Mouse (Mus musculus): ENCODE results near the gene Bag6.

DNA sequence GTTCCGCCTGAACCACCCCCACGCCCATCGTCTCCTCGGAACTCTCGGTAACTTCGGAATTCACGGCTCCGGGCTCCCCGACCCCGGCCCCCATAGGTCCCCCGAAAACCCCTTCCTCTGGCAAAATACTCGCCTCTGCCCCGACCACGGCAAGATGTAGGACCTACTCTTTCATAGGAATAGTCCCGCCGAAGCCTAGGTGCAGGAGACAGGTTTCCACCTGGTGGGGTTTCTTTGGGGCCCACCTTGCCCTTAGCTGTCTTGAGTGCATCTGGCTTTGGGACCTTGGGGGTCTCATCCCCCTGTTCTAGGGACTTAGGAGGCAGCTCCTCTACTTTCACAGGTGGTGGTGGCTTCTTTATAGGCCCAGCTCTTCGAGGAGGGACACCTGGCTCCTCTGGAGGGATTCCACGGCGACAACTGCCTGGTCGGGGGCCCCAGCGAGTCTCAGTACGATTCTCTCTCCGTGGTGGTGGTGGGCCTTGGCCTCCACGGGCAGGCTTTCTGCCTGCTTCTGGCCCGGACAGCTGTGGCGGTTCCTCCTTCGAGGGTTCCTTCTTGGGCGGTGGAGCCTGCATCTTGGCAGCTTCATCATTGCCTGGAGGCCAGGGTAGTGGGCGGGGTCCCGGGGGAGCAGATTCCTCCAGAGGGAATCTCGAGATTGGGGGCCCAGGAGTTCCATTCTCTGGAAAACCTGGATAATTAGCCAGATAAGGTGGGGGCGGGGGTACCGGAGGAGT, 21.7 kb downstream of the Bag6 start:
- TF ChIP-seq TCF12 (IDR thresholded peaks at IDR 0.05; ENCODE audit: insufficient read depth, poor library complexity, severe bottlenecking), result no peak
- TF ChIP-seq MYOD1 (IDR thresholded peaks at IDR 0.05; ENCODE audit: control insufficient read depth in 1 of 3, insufficient read length in 2 of 3, low read depth in 2 of 3), result no peak
- no peak for TF ChIP-seq USF1 (IDR thresholded peaks at IDR 0.05; ENCODE audit: low read depth)
- TF ChIP-seq POLR2A (IDR thresholded peaks at IDR 0.05; ENCODE audit: insufficient read length, low read depth), result no peak
- TF ChIP-seq CEBPB (IDR thresholded peaks at IDR 0.05; ENCODE audit: insufficient read depth, poor library complexity, severe bottlenecking), result no peak
- no peak for TF ChIP-seq TCF3 (IDR thresholded peaks at IDR 0.05; ENCODE audit: insufficient read length, low read depth)
- no peak for TF ChIP-seq E2F4 (IDR thresholded peaks at IDR 0.05; ENCODE audit: insufficient read depth)
- TF ChIP-seq POLR2AphosphoS2 (IDR thresholded peaks at IDR 0.05; ENCODE audit: insufficient read length, low read depth), result no peak
- TF ChIP-seq MAX (IDR thresholded peaks at IDR 0.05; ENCODE audit: low read depth), result no peak

Measured in myocyte (in vitro differentiated cells).